Mouse (Mus musculus) spleen, postnatal 14 days (tissue): ENCODE measurements around the gene Nploc4.
"Not testable (repeated sequence)": the region's sequence is repeated elsewhere in the genome, so short reads cannot be mapped to it uniquely, and the experiment has no call there.

ENCODE experiments used
- DNase-seq, 2 experiments: peaks; one replicate each; pipeline ENCODE4 v3.0.0; 2021 to 2022; ENCODE audit warnings: low spot score in 2 of 2

The Nploc4 gene

GRCm38 (mm10) chr11:120442765-120443280 lies 5.3 kb upstream of the Nploc4 start:
- no peak for DNase-seq

- DNase-seq = no peak
These were observed 4.8 kb upstream of the Nploc4 start, which contains the start of gene Tspan10 for GRCm38 (mm10) chr11:120442344-120442743. Gene Tspan10 (plus strand): TSS chr11:120442644.

- no peak for DNase-seq
These were observed 413 bp upstream of the Nploc4 start for GRCm38 (mm10) chr11:120437857-120438385.

- no peak for DNase-seq
These were observed 10.8 kb downstream of the Nploc4 start for GRCm38 (mm10) chr11:120426727-120427126.

GRCm38 (mm10) chr11:120423569-120424295 lies 13.8 kb downstream of the Nploc4 start:
- DNase-seq = peak in 1 of 2 experiments; percentile 47

GRCm38 (mm10) chr11:120422651-120423568 lies 14.6 kb downstream of the Nploc4 start:
- DNase-seq = no peak

GRCm38 (mm10) chr11:120418592-120418991 lies 18.9 kb downstream of the Nploc4 start:
- no peak for DNase-seq

- DNase-seq = no peak
These were observed 19.7 kb downstream of the Nploc4 start for GRCm38 (mm10) chr11:120417852-120418251.

GRCm38 (mm10) chr11:120413621-120414020 lies 23.9 kb downstream of the Nploc4 start:
- DNase-seq = not testable (repeated sequence)

GRCm38 (mm10) chr11:120406445-120406844 lies 31.1 kb downstream of the Nploc4 start:
- DNase-seq = no peak

GRCm38 (mm10) chr11:120405867-120406266 lies 31.6 kb downstream of the Nploc4 start:
- DNase-seq = no peak

- no peak for DNase-seq
These were observed 32.7 kb downstream of the Nploc4 start for GRCm38 (mm10) chr11:120404814-120405213.

- no peak for DNase-seq
These were observed 38.2 kb downstream of the Nploc4 start for GRCm38 (mm10) chr11:120399319-120399718.

GRCm38 (mm10) chr11:120397602-120398001 lies 39.9 kb downstream of the Nploc4 start:
- no peak for DNase-seq

GRCm38 (mm10) chr11:120395661-120396060 lies 41.8 kb downstream of the Nploc4 start:
- DNase-seq = no peak

GRCm38 (mm10) chr11:120388580-120388979 lies 48.9 kb downstream of the Nploc4 start:
- DNase-seq = no peak

- no peak for DNase-seq
These were observed 50.4 kb downstream of the Nploc4 start for GRCm38 (mm10) chr11:120387157-120387556.

- no peak for DNase-seq
These were observed 50.9 kb downstream of the Nploc4 start for GRCm38 (mm10) chr11:120386632-120387031.

GRCm38 (mm10) chr11:120382509-120382908 lies 55.0 kb downstream of the Nploc4 start:
- no peak for DNase-seq

- DNase-seq = no peak
These were observed 56.4 kb downstream of the Nploc4 start for GRCm38 (mm10) chr11:120381157-120381556.

GRCm38 (mm10) chr11:120380271-120380670 lies 57.2 kb downstream of the Nploc4 start:
- no peak for DNase-seq
